Mouse (Mus musculus): ENCODE results near the gene Fam71f2. TPM values are rescaled to one million over a fixed set of nuclear protein-coding genes. Genes with fewer than 3 reads are reported as not detected.

The Fam71f2 gene
- total and polyA plus RNA-seq, 3 experiments, result 0.84 TPM; not detected in 2

GRCm38 (mm10) chr6:29317941-29318340 is 38.5 kb downstream of the Fam71f2 start:
- TF ChIP-seq MYC (IDR thresholded peaks at IDR 0.05; ENCODE audit: low read depth, low read length) (no peak), SIN3A (IDR thresholded peaks at IDR 0.05; ENCODE audit: low read length) (no peak), HCFC1 (IDR thresholded peaks at IDR 0.05; ENCODE audit: low read depth, low read length) (no peak), JUND (IDR thresholded peaks at IDR 0.05; ENCODE audit: low read depth, low read length) (no peak), TBP (IDR thresholded peaks at IDR 0.05; ENCODE audit: low read depth, low read length) (no peak), UBTF (IDR thresholded peaks at IDR 0.05; ENCODE audit: borderline replicate concordance, insufficient read depth, low read depth, low read length) (no peak), E2F4 (IDR thresholded peaks at IDR 0.05; ENCODE audit: borderline replicate concordance, low read depth, low read length) (no peak), ZC3H11A (IDR thresholded peaks at IDR 0.05; ENCODE audit: low read depth, low read length) (no peak), RAD21 (IDR thresholded peaks at IDR 0.05; ENCODE audit: low read depth, low read length) (no peak), ELF1 (IDR thresholded peaks at IDR 0.05; ENCODE audit: low read depth, low read length) (no peak)
- Histone ChIP-seq H3K27me3 (ENCODE audit: control insufficient read depth in 1 of 2, insufficient read depth in 2 of 2, low read length in 2 of 2) (peaks cover 2 to 5% of the 10 kb centered on the region in 2 experiments), H3K4me3 (ENCODE audit: control insufficient read depth in 1 of 2, insufficient read depth in 1 of 2, low read depth in 2 of 2, low read length in 2 of 2) (no peak overlapping the region), H3K9me3 (replicated peaks; ENCODE audit: insufficient read depth, low read length) (no peaks in the 10 kb centered on the region), H3K4me1 (ENCODE audit: control insufficient read depth in 1 of 2, insufficient read depth in 2 of 2, low read length in 2 of 2) (peaks cover 0 to 6% of the 10 kb centered on the region in 2 experiments; a peak in 1 of 4 replicates), H3K9ac (ENCODE audit: control insufficient read depth, low read depth, low read length, poor library complexity, severe bottlenecking) (no peak overlapping the region), H3K36me3 (ENCODE audit: control insufficient read depth in 1 of 2, insufficient read depth in 2 of 2, low read length in 2 of 2) (no peaks in the 10 kb centered on the region; a peak in 1 of 4 replicates), H3K79me2 (ENCODE audit: control insufficient read depth, insufficient read depth, low read length, poor library complexity) (no peaks in the 10 kb centered on the region), H3K27ac (ENCODE audit: control insufficient read depth, low read depth, low read length) (no peak overlapping the region)
- DNase-seq (ENCODE audit: low read depth, low spot score), result no peak

- Histone ChIP-seq H3K36me3 (ENCODE audit: control insufficient read depth in 1 of 2, insufficient read depth in 2 of 2, low read length in 2 of 2) (no peaks in the 10 kb centered on the region; a peak in 1 of 4 replicates), H3K4me3 (ENCODE audit: control insufficient read depth in 1 of 2, insufficient read depth in 1 of 2, low read depth in 2 of 2, low read length in 2 of 2) (no peak within 1 kb of the TSS), H3K9ac (ENCODE audit: control insufficient read depth, low read depth, low read length, poor library complexity, severe bottlenecking) (no peak within 1 kb of the TSS), H3K4me1 (ENCODE audit: control insufficient read depth in 1 of 2, insufficient read depth in 2 of 2, low read length in 2 of 2) (peaks cover 0 to 6% of the 10 kb centered on the region in 2 experiments; a peak in 1 of 4 replicates), H3K27me3 (ENCODE audit: control insufficient read depth in 1 of 2, insufficient read depth in 2 of 2, low read length in 2 of 2) (peaks cover 2 to 5% of the 10 kb centered on the region in 2 experiments), H3K79me2 (ENCODE audit: control insufficient read depth, insufficient read depth, low read length, poor library complexity) (no peaks in the 10 kb centered on the region), H3K9me3 (replicated peaks; ENCODE audit: insufficient read depth, low read length) (no peaks in the 10 kb centered on the region), H3K27ac (ENCODE audit: control insufficient read depth, low read depth, low read length) (no peak within 1 kb of the TSS)
- no peak for TF ChIP-seq TBP (IDR thresholded peaks at IDR 0.05; ENCODE audit: low read depth, low read length)
- no peak for DNase-seq (ENCODE audit: low read depth, low spot score)
Measured at GRCm38 (mm10) chr6:29318879-29319278, 39.5 kb downstream of the Fam71f2 start, which contains the start of gene Fam71f1. Fam71f1 (plus strand) TSS chr6:29319140.

- DNase-seq (ENCODE audit: low read depth, low spot score), result no peak
- Histone ChIP-seq H3K4me1 (ENCODE audit: control insufficient read depth in 1 of 2, insufficient read depth in 2 of 2, low read length in 2 of 2) (peaks cover 0 to 6% of the 10 kb centered on the region in 2 experiments; a peak in 1 of 4 replicates), H3K9ac (ENCODE audit: control insufficient read depth, low read depth, low read length, poor library complexity, severe bottlenecking) (no peak overlapping the region), H3K4me3 (ENCODE audit: control insufficient read depth in 1 of 2, insufficient read depth in 1 of 2, low read depth in 2 of 2, low read length in 2 of 2) (no peak overlapping the region), H3K36me3 (ENCODE audit: control insufficient read depth in 1 of 2, insufficient read depth in 2 of 2, low read length in 2 of 2) (no peaks in the 10 kb centered on the region; a peak in 1 of 4 replicates), H3K79me2 (ENCODE audit: control insufficient read depth, insufficient read depth, low read length, poor library complexity) (no peaks in the 10 kb centered on the region), H3K9me3 (replicated peaks; ENCODE audit: insufficient read depth, low read length) (no peaks in the 10 kb centered on the region), H3K27ac (ENCODE audit: control insufficient read depth, low read depth, low read length) (no peak overlapping the region), H3K27me3 (ENCODE audit: control insufficient read depth in 1 of 2, insufficient read depth in 2 of 2, low read length in 2 of 2) (peaks cover 2 to 5% of the 10 kb centered on the region in 2 experiments; a peak in 3 of 4 replicates)
- TF ChIP-seq ELF1 (IDR thresholded peaks at IDR 0.05; ENCODE audit: low read depth, low read length), result no peak
- TF ChIP-seq CHD1 (IDR thresholded peaks at IDR 0.05; ENCODE audit: low read depth, low read length), result no peak
- TF ChIP-seq CTCF (IDR thresholded peaks at IDR 0.05 in 2 of 3, conservative IDR thresholded peaks at IDR 0.05 in 1 of 3; ENCODE audit: control insufficient read depth in 1 of 3, insufficient read depth in 1 of 3, low read depth in 2 of 3, low read length in 3 of 3, poor library complexity in 1 of 3, severe bottlenecking in 1 of 3), result no peak
- TF ChIP-seq MYC (IDR thresholded peaks at IDR 0.05; ENCODE audit: low read depth, low read length), result no peak
- TF ChIP-seq POLR2A (IDR thresholded peaks at IDR 0.05; ENCODE audit: control insufficient read depth in 1 of 2, insufficient read depth in 1 of 2, low read depth in 1 of 2, low read length in 2 of 2, poor library complexity in 1 of 2), result no peak
- TF ChIP-seq TAL1 (IDR thresholded peaks at IDR 0.05; ENCODE audit: low read length), result no peak
- TF ChIP-seq ZMIZ1 (IDR thresholded peaks at IDR 0.05; ENCODE audit: low read depth, low read length), result no peak
- no peak for TF ChIP-seq ZC3H11A (IDR thresholded peaks at IDR 0.05; ENCODE audit: low read depth, low read length)
Measured at GRCm38 (mm10) chr6:29321586-29321985, 42.2 kb downstream of the Fam71f2 start.
